31 mouse cellular contexts compared by ENCODE assay signal in genomic region chr11:51219396-51219980, GRCm38 (mm10). TPM values are rescaled to one million over a fixed set of nuclear protein-coding genes. Genes with fewer than 3 reads are reported as not detected.
DNase-seq lines count a peak whose midpoint lies in the region; ATAC-seq and TF ChIP-seq lines count a peak whose summit lies in the region.
"Had no signal": no experiment of that assay in that cellular context is flagged by ENCODE, and none has a peak within 500 bp of the region (broad histone marks: within the 10 kb centered on the region; RNA-seq: fewer than 3 reads in every experiment).

No protein-coding gene starts in this region.

- H3K9me3 ChIP-seq in limb, embryonic 11.5 days (ENCODE audit: control insufficient read depth, low read length), result no peaks in the 10 kb centered on the region
- no peaks in the 10 kb centered on the region for H3K9me3 ChIP-seq in limb, embryonic 10.5 days (replicated peaks)
- H3K9me3 ChIP-seq in E14TG2a.4 (ENCODE audit: low read length) (no peaks in the 10 kb centered on the region), ES-E14 (ENCODE audit: control insufficient read depth, insufficient read depth, low read depth, low read length) (no peaks in the 10 kb centered on the region)
- H3K9me3 ChIP-seq: embryonic facial prominence, embryonic 13.5 days; forebrain, embryonic 12.5 days; heart, embryonic 12.5 days; hindbrain, embryonic 13.5 days; intestine, embryonic 15.5 days had no signal

- peak; percentile 17 for DNase-seq in limb, embryonic 11.5 days (ENCODE audit: low spot score)
- DNase-seq in limb, embryonic 10.5 days (ENCODE audit: low spot score), result no peak
- DNase-seq in ES-E14 (ENCODE audit: low read depth, low spot score) (peak; percentile 55), ZHBTc4 (ENCODE audit: low read depth, low spot score) (peak; percentile 84)
- DNase-seq in spleen, postnatal 10 days (ENCODE audit: low spot score in 2 of 2), result no peak
- no peak for DNase-seq in spleen, postnatal 14 days (ENCODE audit: low spot score in 2 of 2)
- no peak for DNase-seq in gastrocnemius, postnatal 25 days
- DNase-seq: adrenal gland, postnatal 10 days; B cell, adult 2 months; cerebellum, adult 11-12 months; cerebellum, adult 9-11 months; cerebellum, postnatal 36 days; forebrain, postnatal 0 days; gastrocnemius, adult 2 months; gastrocnemius, postnatal 36 days; heart, adult 18-20 months; kidney, adult 18-20 months had no signal

- in situ Hi-C loops in ES-E14 (cut with MboI; ENCODE audit: low sequenced_read_pairs in 2 of 2, unreplicated experiment in 2 of 2), result no loop called here

- H3K27ac ChIP-seq in limb, embryonic 11.5 days (replicated peaks; ENCODE audit: low read depth, low read length), result no peak overlapping the region
- no peak overlapping the region for H3K27ac ChIP-seq in limb, embryonic 10.5 days
- H3K27ac ChIP-seq in ES-E14 (ENCODE audit: insufficient read depth, low read depth, low read length, poor library complexity, severe bottlenecking), result peak overlapping the region; percentile 34
- H3K27ac ChIP-seq: embryonic facial prominence, embryonic 13.5 days; forebrain, embryonic 12.5 days; gastrocnemius, adult 2 months; hindbrain, embryonic 13.5 days; hindbrain, postnatal 0 days; intestine, embryonic 15.5 days had no signal

- H3K4me1 ChIP-seq in limb, embryonic 11.5 days (ENCODE audit: control insufficient read depth, insufficient read depth, low read length), result no peaks in the 10 kb centered on the region
- no peaks in the 10 kb centered on the region for H3K4me1 ChIP-seq in limb, embryonic 10.5 days
- peaks cover 44% of the 10 kb centered on the region for H3K4me1 ChIP-seq in E14TG2a.4 (replicated peaks; ENCODE audit: low read depth, low read length)
- peaks cover 3 to 6% of the 10 kb centered on the region in 2 experiments; a peak in 3 of 4 replicates for H3K4me1 ChIP-seq in ES-E14 (ENCODE audit: control insufficient read depth in 2 of 2, insufficient read depth in 2 of 2, low read length in 2 of 2, poor library complexity in 1 of 2)
- H3K4me1 ChIP-seq: embryonic facial prominence, embryonic 13.5 days; forebrain, embryonic 12.5 days; heart, embryonic 12.5 days; hindbrain, embryonic 13.5 days; intestine, embryonic 15.5 days had no signal

- TF ChIP-seq CTCF in E14TG2a.4 (conservative IDR thresholded peaks at IDR 0.05; ENCODE audit: low read length), result no peak

- H3K27me3 ChIP-seq in limb, embryonic 11.5 days (ENCODE audit: control insufficient read depth, insufficient read depth, low read length), result no peaks in the 10 kb centered on the region
- no peaks in the 10 kb centered on the region for H3K27me3 ChIP-seq in limb, embryonic 10.5 days (ENCODE audit: low read depth, poor library complexity, severe bottlenecking)
- no peaks in the 10 kb centered on the region for H3K27me3 ChIP-seq in E14TG2a.4 (ENCODE audit: insufficient read depth, low read length)
- H3K27me3 ChIP-seq: embryonic facial prominence, embryonic 13.5 days; forebrain, embryonic 12.5 days; heart, embryonic 12.5 days; hindbrain, embryonic 13.5 days; intestine, embryonic 15.5 days; Patski had no signal

- WGBS in limb, embryonic 11.5 days, result 85% methylated on average over 12 of the region's 12 CpGs
- 90% methylated on average over 12 of the region's 12 CpGs for WGBS in limb, embryonic 10.5 days

- H3K4me3 ChIP-seq in limb, embryonic 11.5 days (ENCODE audit: low read depth, low read length), result no peak overlapping the region
- H3K4me3 ChIP-seq in limb, embryonic 10.5 days, result no peak overlapping the region
- H3K4me3 ChIP-seq in E14TG2a.4 (replicated peaks; ENCODE audit: low read length) (peak overlapping the region; percentile 86), ES-E14 (ENCODE audit: insufficient read depth in 1 of 2, low read depth in 1 of 2, low read length in 2 of 2, poor library complexity in 1 of 2, severe bottlenecking in 1 of 2) (peak overlapping the region; percentile 73 to 77)
- H3K4me3 ChIP-seq: embryonic facial prominence, embryonic 13.5 days; forebrain, embryonic 12.5 days; gastrocnemius, adult 2 months; heart, embryonic 12.5 days; hindbrain, embryonic 13.5 days; intestine, embryonic 15.5 days had no signal

- H3K4me2 ChIP-seq in limb, embryonic 11.5 days (ENCODE audit: low read depth, severe bottlenecking), result no peak overlapping the region
- H3K4me2 ChIP-seq: embryonic facial prominence, embryonic 13.5 days; forebrain, embryonic 12.5 days; heart, embryonic 12.5 days; hindbrain, embryonic 13.5 days; intestine, embryonic 15.5 days had no signal

- H3K36me3 ChIP-seq in limb, embryonic 11.5 days (ENCODE audit: control insufficient read depth, insufficient read depth, low read length), result no peaks in the 10 kb centered on the region
- H3K36me3 ChIP-seq in limb, embryonic 10.5 days, result no peaks in the 10 kb centered on the region
- H3K36me3 ChIP-seq in E14TG2a.4 (ENCODE audit: insufficient read depth, low read length) (peaks cover 54% of the 10 kb centered on the region), ES-E14 (ENCODE audit: control insufficient read depth, insufficient read depth, low read length, poor library complexity, severe bottlenecking) (peaks cover 8% of the 10 kb centered on the region; the same call in 1 of the 2 replicates)
- H3K36me3 ChIP-seq: embryonic facial prominence, embryonic 13.5 days; forebrain, embryonic 12.5 days; heart, embryonic 12.5 days; hindbrain, embryonic 13.5 days; intestine, embryonic 15.5 days had no signal

- no peak overlapping the region for H3K9ac ChIP-seq in limb, embryonic 11.5 days (ENCODE audit: low read length)
- H3K9ac ChIP-seq in ES-E14 (ENCODE audit: insufficient read depth, low read depth, low read length, poor library complexity, severe bottlenecking), result peak overlapping the region; percentile 85
- H3K9ac ChIP-seq: embryonic facial prominence, embryonic 13.5 days; forebrain, embryonic 12.5 days; forebrain, postnatal 0 days; heart, embryonic 12.5 days; hindbrain, embryonic 13.5 days; intestine, embryonic 15.5 days had no signal

- ATAC-seq in limb, embryonic 11.5 days (ENCODE audit: insufficient number of reproducible peaks, low FRiP score, low TSS enrichment, low read depth), result no peak
- ATAC-seq: CD4-positive, CD25-positive, alpha-beta regulatory T cell, adult 4 months; forebrain, postnatal 0 days; hindbrain, postnatal 0 days; intestine, embryonic 15.5 days; Patski had no signal

TF ChIP-seq in ES-E14, 5 proteins besides CTCF, POLR2A, EP300 and RAD21:
- TF ChIP-seq ZNF384 (IDR thresholded peaks at IDR 0.05; ENCODE audit: low read depth, low read length) (no peak), HCFC1 (IDR thresholded peaks at IDR 0.05; ENCODE audit: borderline replicate concordance, insufficient read depth, low read length) (0 out of 2 replicates have a peak, but pooled peaks have one; percentile 34)
TF ChIP-seq in ES-E14: peak in this region for 1.

RNA-seq across cellular contexts. Expression of gene Gm12569, which starts 0.8 kb away (rescaled TPM):
- polyA plus RNA-seq in limb, embryonic 11.5 days (2014; fragmentation: Nextera tagmentation; extraction: Ambion mirVana), result not detected in 2 replicates
- not detected in 2 replicates for polyA plus RNA-seq in limb, embryonic 10.5 days (2016; fragmentation: Nextera tagmentation; extraction: Ambion mirVana)
- total RNA-seq in ES-E14 (2012; rRNA removed), result 8.0 and 13.0 TPM in 2 replicates
- not detected for total RNA-seq in gastrocnemius, postnatal 25 days (2021)
- total RNA-seq: adrenal gland, postnatal 10 days; adrenal gland, postnatal 4 days; forebrain, postnatal 0 days; gastrocnemius, adult 2 months; gastrocnemius, postnatal 36 days; heart, adult 18-20 months; hematopoietic stem cell, adult 5-6 weeks; hindbrain, postnatal 0 days; MEL had no signal
- polyA plus RNA-seq: brain, embryonic 14.5 days; CD4-positive, CD25-positive, alpha-beta regulatory T cell, adult 4 months; embryonic facial prominence, embryonic 13.5 days; forebrain, embryonic 12.5 days; forebrain, postnatal 0 days; heart, embryonic 12.5 days; heart, embryonic 16.5 days; hindbrain, embryonic 13.5 days; hindbrain, postnatal 0 days; intestine, embryonic 15.5 days; Patski had no signal

RNA-seq across cellular contexts. Expression of gene Clk4, which starts 42.0 kb away (rescaled TPM):
- polyA plus RNA-seq in limb, embryonic 11.5 days (2014; fragmentation: Nextera tagmentation; extraction: Ambion mirVana), result 147 and 160 TPM in 2 replicates
- 101 and 126 TPM in 2 replicates for polyA plus RNA-seq in limb, embryonic 10.5 days (2016; fragmentation: Nextera tagmentation; extraction: Ambion mirVana)
- 62.5 and 73.7 TPM in 2 replicates for total RNA-seq in ES-E14 (2012; rRNA removed)
- total RNA-seq in gastrocnemius, postnatal 25 days (2021), result 10 to 100 TPM; 35.2 to 41.1 TPM

RNA-seq across cellular contexts. Expression of gene BC049762, which starts 43.4 kb away (rescaled TPM):
- polyA plus RNA-seq in limb, embryonic 11.5 days (2014; fragmentation: Nextera tagmentation; extraction: Ambion mirVana), result 0.61 and 0.69 TPM in 2 replicates
- 0.91 TPM in 1 of 2 replicates, not detected in the other for polyA plus RNA-seq in limb, embryonic 10.5 days (2016; fragmentation: Nextera tagmentation; extraction: Ambion mirVana)
- 0.31 TPM in 1 of 2 replicates, not detected in the other for total RNA-seq in ES-E14 (2012; rRNA removed)
- not detected for total RNA-seq in gastrocnemius, postnatal 25 days (2021)
- total RNA-seq: forebrain, postnatal 0 days; gastrocnemius, adult 2 months; gastrocnemius, postnatal 36 days; heart, adult 18-20 months; hematopoietic stem cell, adult 5-6 weeks; hindbrain, postnatal 0 days; MEL had no signal
- polyA plus RNA-seq: forebrain, embryonic 12.5 days had no signal

Comparison
In these comparisons a context has a peak if more than half of its experiments do, and no peak if none do; other contexts are left out.
1. DNase-seq: peak in limb, embryonic 11.5 days (single experiment), ES-E14 (single experiment) and ZHBTc4 (single experiment); none in limb, embryonic 10.5 days (single experiment), spleen, postnatal 10 days (0 of 2), spleen, postnatal 14 days (0 of 2) and gastrocnemius, postnatal 25 days (single experiment).
2. H3K4me3 ChIP-seq: peak in E14TG2a.4 (single experiment) and ES-E14 (2 of 2); none in limb, embryonic 11.5 days (single experiment) and limb, embryonic 10.5 days (single experiment).